Mouse (Mus musculus) gastrocnemius, postnatal 4 days (tissue): ENCODE results near the gene Gm20547. TPM values are rescaled to one million over a fixed set of nuclear protein-coding genes. Genes with fewer than 3 reads are reported as not detected.

ENCODE experiments used
- DNase-seq, 2 experiments: peaks; one replicate each; pipeline ENCODE4 v3.0.0; 2021 to 2022; ENCODE audit warnings: low spot score in 2 of 2, mixed read lengths in 2 of 2
- total RNA-seq, 2 experiments: library from RNA; stranded (reverse); gene quantifications; 2 replicates each; pipeline ENCODE4 v1.2.3; 2021

Gene Gm20547
- total RNA-seq, 2 experiments from 2014 or later: not detected

- peak in 1 of 2 experiments; percentile 53 for DNase-seq
Observed at GRCm38 (mm10) chr17:34897373-34898159, 15.7 kb upstream of the Gm20547 start.

- DNase-seq: no peak
Observed at GRCm38 (mm10) chr17:34896366-34896765, 14.5 kb upstream of the Gm20547 start.

- DNase-seq: no peak
Observed at GRCm38 (mm10) chr17:34895724-34896123, 13.9 kb upstream of the Gm20547 start.

- DNase-seq: peak in 1 of 2 experiments; percentile 60
Observed at GRCm38 (mm10) chr17:34894801-34895530, 13.1 kb upstream of the Gm20547 start.

GRCm38 (mm10) chr17:34894074-34894597, 12.3 kb upstream of the Gm20547 start:
- DNase-seq: peak; percentile 91 to 94

- no peak for DNase-seq
Observed at GRCm38 (mm10) chr17:34893072-34893824, 11.4 kb upstream of the Gm20547 start.

GRCm38 (mm10) chr17:34891377-34891776, 9.5 kb upstream of the Gm20547 start:
- no peak for DNase-seq

- no peak for DNase-seq
Observed at GRCm38 (mm10) chr17:34890074-34890743, 8.4 kb upstream of the Gm20547 start.

GRCm38 (mm10) chr17:34887942-34888341, 6.1 kb upstream of the Gm20547 start:
- no peak for DNase-seq

- no peak for DNase-seq
Observed at GRCm38 (mm10) chr17:34885615-34886014, 3.8 kb upstream of the Gm20547 start.

GRCm38 (mm10) chr17:34884704-34885103, 2.9 kb upstream of the Gm20547 start:
- no peak for DNase-seq

GRCm38 (mm10) chr17:34883332-34883731, 1.5 kb upstream of the Gm20547 start:
- no peak for DNase-seq

GRCm38 (mm10) chr17:34881166-34881565, 676 bp downstream of the Gm20547 start:
- DNase-seq: no peak

GRCm38 (mm10) chr17:34879336-34879879, 2.4 kb downstream of the Gm20547 start, which contains the start of gene Zbtb12:
Gene Zbtb12 (plus strand): TSS chr17:34879483.
- no peak for DNase-seq

- DNase-seq: no peak
Observed at GRCm38 (mm10) chr17:34874321-34874720, 7.5 kb downstream of the Gm20547 start.

GRCm38 (mm10) chr17:34865981-34866380, 15.9 kb downstream of the Gm20547 start:
- no peak for DNase-seq

- DNase-seq: no peak
Observed at GRCm38 (mm10) chr17:34862416-34863081, 19.3 kb downstream of the Gm20547 start, which contains the start of gene Cfb. Gene Cfb (minus strand): TSS chr17:34862518.

GRCm38 (mm10) chr17:34861704-34862415, 20.0 kb downstream of the Gm20547 start:
- DNase-seq: no peak

GRCm38 (mm10) chr17:34860514-34860913, 21.3 kb downstream of the Gm20547 start:
- no peak for DNase-seq
